Mouse (Mus musculus) lung, postnatal 25 days (tissue): ENCODE data around the gene Clip4.
"Not testable (repeated sequence)": the region's sequence is repeated elsewhere in the genome, so short reads cannot be mapped to it uniquely, and the experiment has no call there.

Source experiments
- DNase-seq: peaks from one replicate; pipeline ENCODE4 v3.0.0; 2022; ENCODE audit warnings: low spot score

Gene Clip4

GRCm38 (mm10) chr17:71768173-71768572, at the start of gene Clip4:
Gene Clip4 (plus strand): TSS chr17:71768473.
- DNase-seq = not testable (repeated sequence)

DNA sequence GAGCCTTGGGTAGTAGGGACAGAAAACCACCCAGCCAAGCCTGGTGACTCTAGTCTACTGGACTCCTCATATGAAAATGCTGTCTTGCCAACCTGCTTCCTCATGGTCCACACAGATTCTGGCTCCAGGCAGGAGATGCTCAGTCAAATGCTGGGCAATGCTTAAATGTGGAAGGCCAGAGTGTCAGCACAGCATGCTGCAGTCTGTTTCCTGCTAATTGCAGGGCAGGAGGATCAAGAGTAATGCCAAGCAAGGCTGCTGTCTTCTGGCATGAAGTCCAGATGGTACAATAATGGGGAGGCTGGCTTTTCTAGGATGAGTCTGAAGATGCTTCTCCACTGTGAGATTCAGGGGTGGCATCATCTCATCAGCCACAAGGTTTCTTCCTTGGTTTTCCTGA, 47.8 kb upstream of the Clip4 start:
- DNase-seq = no peak

DNA sequence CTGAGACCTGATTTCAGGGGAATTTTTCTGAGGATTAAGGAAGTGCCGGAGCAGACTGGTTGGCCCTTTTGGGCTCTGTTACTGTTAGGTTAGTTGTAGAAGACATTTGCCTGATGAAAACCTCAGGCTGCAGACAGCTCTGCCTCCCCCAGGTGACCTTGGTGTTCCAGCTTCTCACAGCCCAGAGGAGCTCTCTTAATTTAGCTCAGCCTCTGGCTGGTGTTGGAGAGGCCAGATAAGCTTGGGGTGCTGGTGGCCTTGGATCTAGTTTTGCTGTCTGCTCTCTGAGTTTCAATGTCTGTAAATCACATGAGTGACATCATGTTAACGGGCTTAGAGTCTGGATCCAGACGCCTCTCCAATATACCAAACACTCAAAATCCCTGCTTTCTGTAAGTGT, 47.3 kb upstream of the Clip4 start:
- DNase-seq = no peak

DNA sequence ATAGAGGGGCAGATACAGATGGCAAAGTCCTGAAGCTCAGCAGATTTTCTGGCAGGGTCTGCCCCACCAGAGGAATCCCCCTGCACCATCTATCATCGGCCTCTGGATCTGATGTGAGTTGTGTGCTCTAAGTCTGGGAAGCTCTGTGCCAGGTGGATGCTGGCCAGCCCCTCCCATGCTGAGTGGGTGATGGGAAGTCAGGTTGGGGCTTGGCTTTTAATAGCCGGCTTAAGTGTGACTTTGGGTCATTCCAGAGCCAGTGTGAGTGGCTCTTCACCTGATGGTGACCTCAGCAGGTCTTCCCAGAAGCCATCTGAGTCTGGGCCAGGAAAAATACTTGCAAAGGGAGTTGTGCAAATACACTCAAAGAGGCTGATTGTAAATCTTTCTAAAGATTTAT, 37.6 kb upstream of the Clip4 start:
- peak; percentile 90 for DNase-seq

DNA sequence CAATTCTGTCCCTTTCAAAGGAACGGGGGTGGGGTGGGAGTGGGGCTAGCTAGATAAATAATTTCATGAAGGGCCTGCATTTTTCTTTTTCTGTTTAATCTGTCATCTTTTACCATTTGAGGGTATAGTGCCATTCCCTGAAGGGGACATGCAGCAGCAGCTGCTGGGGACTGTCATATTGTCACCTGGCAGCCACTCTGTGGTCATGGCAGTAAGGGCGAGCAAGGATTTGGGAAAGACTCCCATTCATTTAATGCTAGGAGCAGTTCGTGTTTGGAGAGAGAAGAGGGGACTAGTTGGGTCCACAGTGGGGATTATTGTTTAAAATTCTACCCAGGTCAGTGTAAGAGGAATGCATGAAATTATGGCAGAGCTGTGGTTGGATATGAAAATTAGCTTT, 31.8 kb upstream of the Clip4 start:
- DNase-seq = no peak

- no peak for DNase-seq
Measured at GRCm38 (mm10) chr17:71742156-71742555, 26.1 kb upstream of the Clip4 start.

- DNase-seq = peak; percentile 39
Measured at GRCm38 (mm10) chr17:71742935-71743334, 25.3 kb upstream of the Clip4 start.

GRCm38 (mm10) chr17:71746114-71746513, 22.2 kb upstream of the Clip4 start:
- no peak for DNase-seq

DNA sequence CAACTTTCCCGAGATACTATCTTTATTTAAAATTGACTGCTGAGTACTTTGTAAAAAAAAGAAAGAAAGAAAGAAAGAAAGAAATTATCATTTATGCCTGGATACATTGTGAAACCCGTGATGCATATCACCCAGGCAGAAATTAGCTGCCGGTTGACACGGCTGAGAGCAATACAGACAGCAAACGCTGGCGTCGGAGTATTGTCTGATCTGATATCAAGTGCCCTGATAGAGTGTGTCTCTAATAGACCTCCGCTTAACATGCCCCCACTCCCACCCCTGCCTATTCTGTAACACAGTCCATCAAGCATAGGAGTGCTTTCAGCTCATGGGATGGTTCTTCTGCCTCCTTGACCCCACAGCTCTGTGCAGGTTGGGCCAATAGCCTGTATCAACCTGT, 20.7 kb upstream of the Clip4 start:
- DNase-seq = no peak

DNA sequence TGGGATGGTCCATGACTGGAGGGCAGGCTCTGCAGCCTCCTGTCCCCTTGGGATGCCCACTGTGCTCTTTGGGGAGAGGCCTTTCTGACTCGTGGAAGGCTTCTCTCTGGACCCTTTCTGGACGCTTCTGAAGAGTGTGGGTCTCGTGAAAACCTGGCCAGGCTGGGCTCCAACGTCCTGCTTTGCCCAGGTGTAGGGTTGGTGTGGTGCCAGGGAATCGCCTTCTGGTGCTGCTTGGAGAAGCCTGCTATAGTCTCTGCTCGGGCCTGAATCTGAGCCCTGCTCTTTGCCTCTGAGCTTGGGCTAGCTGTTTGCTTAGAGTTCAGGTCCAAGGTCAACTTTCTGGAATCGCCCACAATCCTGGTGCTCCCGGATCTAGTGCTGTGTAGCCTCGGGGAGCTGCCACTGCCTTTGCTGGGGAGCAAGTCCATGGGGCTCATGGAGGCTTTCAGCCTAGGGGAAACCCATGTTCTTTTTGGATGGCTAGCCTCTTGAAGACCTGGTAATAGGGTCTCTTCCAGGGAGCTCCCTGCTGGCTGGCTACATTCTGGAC, 18.6 kb upstream of the Clip4 start:
- DNase-seq = no peak

GRCm38 (mm10) chr17:71752831-71753230, 15.4 kb upstream of the Clip4 start, which contains the start of gene Pcare:
Gene Pcare (minus strand): TSS chr17:71752894.
- no peak for DNase-seq

- no peak for DNase-seq
Measured at GRCm38 (mm10) chr17:71760536-71760935, 7.7 kb upstream of the Clip4 start.

- no peak for DNase-seq
Measured at GRCm38 (mm10) chr17:71769564-71769963, 1.3 kb downstream of the Clip4 start.

DNA sequence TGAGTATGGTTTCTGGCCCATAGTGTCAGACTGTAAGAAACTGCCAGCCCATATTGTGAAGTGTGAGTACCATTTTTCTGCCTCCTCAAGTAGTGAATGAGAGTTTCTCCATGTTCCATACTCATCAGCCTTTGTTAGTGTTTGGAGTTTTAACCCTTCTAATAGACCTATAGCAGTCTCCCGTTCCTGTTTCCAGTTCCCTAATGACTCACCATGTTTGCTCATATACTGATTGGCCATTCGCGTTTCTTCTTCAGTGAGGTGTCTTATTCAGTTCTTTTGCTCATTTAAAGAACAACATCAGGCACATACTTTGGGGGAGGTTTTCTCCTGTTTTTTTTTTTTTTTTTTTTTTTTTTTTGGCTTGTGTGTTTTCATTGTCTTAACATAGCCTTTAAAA, 2.4 kb downstream of the Clip4 start:
- DNase-seq = no peak

DNA sequence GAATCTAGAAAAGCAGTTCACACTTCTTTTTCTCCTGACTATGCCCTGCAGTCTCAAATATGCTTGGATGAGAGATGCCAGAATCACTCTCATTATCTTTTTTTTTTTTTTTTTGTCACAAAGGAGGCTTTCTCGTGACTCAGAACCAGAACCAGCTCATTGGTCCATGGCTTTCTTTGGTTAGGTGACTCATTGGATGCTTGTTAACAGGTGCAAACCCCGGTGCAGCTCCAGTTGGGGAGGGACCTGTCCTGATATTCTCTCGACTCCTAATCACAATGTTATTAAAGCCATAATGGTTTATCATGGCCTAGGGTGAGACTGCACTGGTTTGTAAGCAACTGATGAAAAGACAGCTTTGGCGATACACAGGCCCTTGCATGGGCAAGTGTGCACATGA, 5.9 kb downstream of the Clip4 start:
- no peak for DNase-seq

DNA sequence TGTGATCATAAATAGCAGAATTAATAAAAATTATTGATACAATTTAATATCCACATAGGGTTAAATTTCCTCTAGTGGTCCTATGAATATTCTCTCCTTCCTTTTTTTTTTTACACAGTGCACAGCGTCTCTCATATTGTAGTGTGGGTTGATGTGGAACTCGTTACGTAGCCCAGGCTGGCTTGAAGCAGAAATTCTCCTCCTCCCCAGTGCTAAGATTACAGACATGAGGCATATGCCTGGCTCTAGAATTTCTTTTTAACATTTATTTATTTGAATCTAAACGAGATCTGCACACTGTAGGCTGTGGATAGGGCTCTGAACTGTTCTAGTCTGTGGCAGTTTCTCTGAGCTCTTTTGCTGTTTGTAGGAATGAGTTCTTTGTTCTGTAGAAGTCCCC, 7.0 kb downstream of the Clip4 start:
- DNase-seq = no peak

- DNase-seq = no peak
Measured at GRCm38 (mm10) chr17:71778696-71779095, 10.4 kb downstream of the Clip4 start.

GRCm38 (mm10) chr17:71780490-71780889, 12.2 kb downstream of the Clip4 start:
- DNase-seq = no peak

DNA sequence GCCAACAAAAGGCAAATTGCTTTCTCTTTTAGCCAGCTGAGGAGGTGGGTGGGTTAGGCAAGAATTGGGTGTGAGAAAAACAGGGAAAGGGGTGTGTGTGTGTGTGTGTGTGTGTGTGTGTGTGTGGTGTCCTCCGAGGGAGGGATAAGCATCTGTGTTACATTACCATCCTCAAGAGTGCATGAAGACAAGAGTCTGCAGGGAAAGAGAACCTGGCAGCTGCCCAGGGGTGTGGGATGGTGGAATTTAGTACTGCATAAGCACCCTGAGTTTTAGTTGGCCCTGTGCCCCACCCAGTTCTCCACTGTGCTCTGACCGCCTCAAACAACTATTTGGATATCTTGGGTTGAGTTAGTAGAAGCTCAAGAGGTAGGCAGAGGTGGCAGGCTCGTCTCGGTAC, 12.7 kb downstream of the Clip4 start:
- DNase-seq = peak; percentile 69

DNA sequence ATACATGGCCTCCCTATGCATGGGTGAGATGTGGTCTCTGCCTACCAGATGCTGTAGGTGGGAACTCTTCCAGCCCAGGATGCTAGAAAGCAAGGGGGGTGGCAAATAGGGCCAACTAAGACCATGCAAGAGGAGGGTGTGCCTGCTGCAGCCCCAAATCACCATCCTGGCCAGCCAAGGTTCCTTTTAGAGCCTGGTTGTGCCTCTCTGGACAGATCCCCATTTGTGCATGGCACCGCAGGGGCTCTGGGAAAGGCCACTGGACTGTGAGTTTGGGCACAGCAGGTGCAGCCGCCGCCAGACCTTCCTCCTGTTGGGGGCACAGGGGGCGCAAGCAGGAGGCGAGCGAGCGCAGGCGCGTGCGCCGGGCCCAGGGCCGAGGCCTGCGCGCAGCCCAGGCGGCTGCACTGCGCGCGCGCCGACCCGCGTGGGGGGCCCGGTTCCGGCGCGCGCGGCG, 14.0 kb downstream of the Clip4 start:
- no peak for DNase-seq

GRCm38 (mm10) chr17:71782699-71783365, 14.6 kb downstream of the Clip4 start:
- no peak for DNase-seq

- DNase-seq = no peak
Measured at GRCm38 (mm10) chr17:71783366-71783735, 15.1 kb downstream of the Clip4 start.

GRCm38 (mm10) chr17:71786456-71786855, 18.2 kb downstream of the Clip4 start:
- DNase-seq = no peak

GRCm38 (mm10) chr17:71791109-71791508, 22.8 kb downstream of the Clip4 start:
- no peak for DNase-seq
